Comparison of ENCODE assay signal across 31 mouse cellular contexts in the genomic region with DNA sequence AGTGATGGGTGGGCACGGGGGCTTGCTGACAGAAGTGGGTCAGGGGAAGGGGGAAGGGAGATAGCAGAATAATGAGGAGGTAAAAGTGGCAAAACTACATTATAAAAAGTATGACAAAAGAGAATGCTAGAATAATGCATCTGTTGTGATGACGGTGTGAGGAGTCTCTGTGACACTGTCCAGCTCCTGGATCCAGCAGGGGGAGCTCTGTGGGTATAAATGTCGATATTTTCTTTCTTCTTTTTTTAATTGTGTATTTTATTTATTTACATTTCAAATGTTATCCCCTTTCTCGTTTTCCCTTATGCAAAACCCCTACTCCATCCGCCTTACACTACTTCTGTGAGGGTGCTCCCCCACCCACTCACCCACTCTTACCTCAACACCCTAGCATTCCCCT.
A peak's percentile ranks its signal among the peaks of the same experiment; 100 is the strongest.
DNase-seq lines count a peak whose midpoint lies in the region; ATAC-seq and TF ChIP-seq lines count a peak whose summit lies in the region.
"Had no signal": no experiment of that assay in that cellular context is flagged by ENCODE, and none has a peak within 500 bp of the region (broad histone marks: within the 10 kb centered on the region; RNA-seq: fewer than 3 reads in every experiment).

No protein-coding gene starts in this region.

- H3K9me3 ChIP-seq in kidney, postnatal 0 days (replicated peaks; ENCODE audit: low read length), result no peaks in the 10 kb centered on the region
- no peaks in the 10 kb centered on the region for H3K9me3 ChIP-seq in kidney, embryonic 16.5 days (ENCODE audit: low read length)
- H3K9me3 ChIP-seq in lung, embryonic 14.5 days (ENCODE audit: low read depth, low read length), result no peaks in the 10 kb centered on the region
- H3K9me3 ChIP-seq: forebrain, embryonic 12.5 days; heart, embryonic 10.5 days; hindbrain, embryonic 13.5 days; neural tube, embryonic 12.5 days had no signal

- no peaks in the 10 kb centered on the region for H3K4me1 ChIP-seq in kidney, postnatal 0 days (replicated peaks; ENCODE audit: insufficient read depth, low read length)
- no peaks in the 10 kb centered on the region for H3K4me1 ChIP-seq in kidney, embryonic 16.5 days (ENCODE audit: insufficient read depth, low read length)
- no peaks in the 10 kb centered on the region for H3K4me1 ChIP-seq in lung, embryonic 14.5 days (ENCODE audit: insufficient read depth)
- H3K4me1 ChIP-seq: heart, embryonic 10.5 days; liver, embryonic 12.5 days; neural tube, embryonic 12.5 days had no signal

- TF ChIP-seq CTCF in gastrocnemius, adult 2 months (IDR thresholded peaks at IDR 0.05), result peak; percentile 17; the same call in 1 of the 2 replicates
- TF ChIP-seq CTCF in kidney, postnatal 0 days (IDR thresholded peaks at IDR 0.05; ENCODE audit: low read depth), result peak; percentile 39; the same call in 1 of the 2 replicates
- peak; percentile 21; the same call in 1 of the 2 replicates for TF ChIP-seq CTCF in lung, embryonic 14.5 days (IDR thresholded peaks at IDR 0.05; ENCODE audit: low read depth)
- peak; percentile 56 for TF ChIP-seq CTCF in Patski (IDR thresholded peaks at IDR 0.05)

- WGBS in kidney, postnatal 0 days, result 71% methylated on average over 5 of the region's 5 CpGs
- WGBS in kidney, embryonic 16.5 days, result 75% methylated on average over 5 of the region's 5 CpGs
- WGBS in lung, embryonic 14.5 days, result 60% methylated on average over 5 of the region's 5 CpGs

- H3K4me3 ChIP-seq in gastrocnemius, adult 2 months, result no peak overlapping the region
- H3K4me3 ChIP-seq in kidney, postnatal 0 days (replicated peaks; ENCODE audit: low read depth, low read length), result no peak overlapping the region
- H3K4me3 ChIP-seq in kidney, embryonic 16.5 days (ENCODE audit: low read length), result no peak overlapping the region
- H3K4me3 ChIP-seq in lung, embryonic 14.5 days (ENCODE audit: low read depth, low read length), result no peak overlapping the region
- H3K4me3 ChIP-seq: erythroblast, embryonic 14.5 days; forebrain, embryonic 12.5 days; heart, embryonic 10.5 days; hindbrain, embryonic 13.5 days; liver, embryonic 12.5 days; myocyte; neural tube, embryonic 12.5 days had no signal

- no peak overlapping the region for H3K4me2 ChIP-seq in kidney, postnatal 0 days (ENCODE audit: low read length)
- H3K4me2 ChIP-seq in kidney, embryonic 16.5 days (replicated peaks; ENCODE audit: low read depth, low read length), result no peak overlapping the region
- H3K4me2 ChIP-seq in lung, embryonic 14.5 days, result no peak overlapping the region
- H3K4me2 ChIP-seq: forebrain, embryonic 12.5 days; hindbrain, embryonic 13.5 days; liver, embryonic 12.5 days; midbrain, embryonic 11.5 days; neural tube, embryonic 12.5 days had no signal

- H3K36me3 ChIP-seq in kidney, postnatal 0 days (ENCODE audit: insufficient read depth, low read length), result no peaks in the 10 kb centered on the region
- H3K36me3 ChIP-seq in kidney, embryonic 16.5 days (ENCODE audit: insufficient read depth, low read length), result no peaks in the 10 kb centered on the region
- H3K36me3 ChIP-seq in lung, embryonic 14.5 days (ENCODE audit: insufficient read depth), result no peaks in the 10 kb centered on the region
- H3K36me3 ChIP-seq: forebrain, embryonic 12.5 days; G1E; heart, embryonic 10.5 days; hindbrain, embryonic 13.5 days; liver, embryonic 12.5 days; neural tube, embryonic 12.5 days had no signal

- POLR2A ChIA-PET in Patski (lab: Charles Lee), result interaction anchor here (0.7 kb wide), 1 partner anchor 194 kb away, joined by 3 read pairs; no protein-coding TSS in a partner anchor

- H3K9ac ChIP-seq in kidney, postnatal 0 days (ENCODE audit: low read depth, low read length), result no peak overlapping the region
- H3K9ac ChIP-seq in kidney, embryonic 16.5 days (replicated peaks; ENCODE audit: low read length), result no peak overlapping the region
- no peak overlapping the region for H3K9ac ChIP-seq in lung, embryonic 14.5 days
- H3K9ac ChIP-seq: forebrain, embryonic 12.5 days; forebrain, postnatal 0 days; hindbrain, embryonic 13.5 days; liver, embryonic 12.5 days; liver, postnatal 0 days; neural tube, embryonic 12.5 days had no signal

- CTCF ChIA-PET in Patski (lab: Charles Lee), result no interaction called here

- ATAC-seq in kidney, postnatal 0 days (replicated peaks; ENCODE audit: low FRiP score, low read depth), result no peak
- no peak for ATAC-seq in kidney, embryonic 16.5 days (ENCODE audit: low FRiP score, low TSS enrichment)
- ATAC-seq in lung, embryonic 14.5 days (ENCODE audit: insufficient read depth), result no peak
- ATAC-seq in Patski, result no peak
- ATAC-seq: forebrain, postnatal 0 days; liver, embryonic 12.5 days; liver, postnatal 0 days; midbrain, embryonic 16.5 days had no signal

- in situ Hi-C loops in Patski (cut with MboI; ENCODE audit: low pct_unique_long_range_greater_than_20kb), result no loop called here

- intact Hi-C loops in gastrocnemius, adult 2 months (cut with DNase I), result no loop called here
- intact Hi-C loops in gastrocnemius, postnatal 36 days (cut with DNase I), result no loop called here

- DNase-seq in gastrocnemius, adult 2 months, result no peak
- DNase-seq in gastrocnemius, postnatal 36 days, result no peak
- DNase-seq in kidney, postnatal 0 days (ENCODE audit: low spot score), result no peak
- peak; percentile 19 for DNase-seq in lung, embryonic 14.5 days
- DNase-seq in lung, postnatal 4 days, result no peak
- no peak for DNase-seq in Patski (ENCODE audit: low read depth, low spot score)
- DNase-seq in cerebellum, postnatal 36 days, result no peak
- DNase-seq: adrenal gland, postnatal 25 days; cerebellum, adult 11-12 months; cerebellum, adult 9-11 months; forebrain, postnatal 0 days; gastrocnemius, postnatal 10 days; heart, postnatal 36 days; kidney, adult 18-20 months; left cerebral cortex, postnatal 4 days; liver, postnatal 0 days; lung, postnatal 10 days; right cerebral cortex, adult 18-20 months; spleen, adult 18-20 months had no signal

- no peaks in the 10 kb centered on the region for H3K27me3 ChIP-seq in kidney, postnatal 0 days (ENCODE audit: insufficient read depth, low read length)
- no peaks in the 10 kb centered on the region for H3K27me3 ChIP-seq in kidney, embryonic 16.5 days (ENCODE audit: insufficient read depth, low read length)
- no peaks in the 10 kb centered on the region for H3K27me3 ChIP-seq in lung, embryonic 14.5 days (ENCODE audit: insufficient read depth, low read length)
- no peaks in the 10 kb centered on the region for H3K27me3 ChIP-seq in Patski
- H3K27me3 ChIP-seq: CH12.LX; forebrain, embryonic 12.5 days; hindbrain, embryonic 13.5 days; liver, embryonic 12.5 days; neural tube, embryonic 12.5 days had no signal

- no peak overlapping the region for H3K27ac ChIP-seq in gastrocnemius, adult 2 months
- no peak overlapping the region for H3K27ac ChIP-seq in kidney, postnatal 0 days
- no peak overlapping the region for H3K27ac ChIP-seq in kidney, embryonic 16.5 days (ENCODE audit: low read length)
- H3K27ac ChIP-seq in lung, embryonic 14.5 days (ENCODE audit: low read depth), result no peak overlapping the region
- H3K27ac ChIP-seq: forebrain, embryonic 12.5 days; heart, embryonic 10.5 days; hindbrain, embryonic 13.5 days; liver, embryonic 12.5 days; neural tube, embryonic 12.5 days had no signal
